Mouse (Mus musculus) intestine, embryonic 16.5 days (tissue): ENCODE measurements around the gene Fbln2. TPM values are rescaled to one million over a fixed set of nuclear protein-coding genes. Genes with fewer than 3 reads are reported as not detected.

Experiments
- ATAC-seq: fragments of 200-750 bp; cut with Nextera tagmentation; 2 replicates; pipeline ENCODE4 v1.8.0; 2017; ENCODE audit warnings: moderate TSS enrichment, moderate library complexity
- H3K27ac ChIP-seq: fragments of 300-500 bp; sonication (generic); 2 replicates; pipeline ENCODE4 v1.5.1; 2014; ENCODE audit warnings: mild to moderate bottlenecking, low read length
- H3K27me3 ChIP-seq: fragments of 300-500 bp; sonication (generic); replicated peaks from 2 replicates; pipeline ENCODE4 v1.6.1; 2014; ENCODE audit warnings: low read length, control low read depth, mixed read lengths; ENCODE audit not compliant: control insufficient read depth, insufficient read depth
- H3K36me3 ChIP-seq: fragments of 300-500 bp; sonication (generic); 2 replicates; pipeline ENCODE4 v1.6.1; 2014; ENCODE audit warnings: low read length, control low read depth; ENCODE audit not compliant: control insufficient read depth, insufficient read depth
- H3K4me1 ChIP-seq: fragments of 300-500 bp; sonication (generic); 2 replicates; pipeline ENCODE4 v1.6.1; 2014; ENCODE audit warnings: low read length, control low read depth, mixed read lengths; ENCODE audit not compliant: control insufficient read depth, insufficient read depth
- H3K4me2 ChIP-seq: fragments of 300-500 bp; sonication (generic); 2 replicates; pipeline ENCODE4 v1.6.1; 2014; ENCODE audit warnings: low read depth, low read length, control low read depth
- H3K4me3 ChIP-seq: fragments of 300-500 bp; sonication (generic); 2 replicates; pipeline ENCODE4 v1.5.1; 2014; ENCODE audit warnings: mild to moderate bottlenecking, low read length
- H3K9ac ChIP-seq: fragments of 300-500 bp; sonication (generic); 2 replicates; pipeline ENCODE4 v1.6.1; 2014; ENCODE audit warnings: low read depth, low read length
- H3K9me3 ChIP-seq: fragments of 300-500 bp; sonication (generic); 2 replicates; pipeline ENCODE4 v1.6.1; 2016; ENCODE audit warnings: low read length, control low read depth; ENCODE audit not compliant: control insufficient read depth
- WGBS: fragments of 180-500 bp; shearing (Covaris S2); extraction: QIAGEN DNeasy Blood & Tissue Kit; methylation state at CpG from one replicate; pipeline ENCODE4 v1.1.7; 2014; 5-methylcytosine and 5-hydroxymethylcytosine counted together
- polyA plus RNA-seq: library from polyadenylated mRNA; unstranded; fragments of >200 nt; fragmentation: Nextera tagmentation; extraction: Ambion mirVana; gene quantifications from 2 replicates; pipeline ENCODE4 v1.2.1, GENCODE M21; 2015

Fbln2 gene
- polyA plus RNA-seq, 1 experiment from 2014 or later: 43.6 TPM

GRCm38 (mm10) chr6:91277549-91277948, 65.3 kb downstream of the Fbln2 start:
- Histone ChIP-seq H3K4me3 (no peak overlapping the region), H3K27ac (no peak overlapping the region), H3K36me3 (no peaks in the 10 kb centered on the region), H3K9me3 (no peaks in the 10 kb centered on the region), H3K4me2 (no peak overlapping the region), H3K4me1 (no peaks in the 10 kb centered on the region), H3K27me3 (peaks cover 10% of the 10 kb centered on the region; the same call in 1 of the 2 replicates), H3K9ac (no peak overlapping the region)
- WGBS: 0% methylated on average over 7 of the region's 7 CpGs
- ATAC-seq: no peak

- WGBS: 55% methylated on average over 1 of the region's 1 CpGs
- no peak for ATAC-seq
- H3K9me3 ChIP-seq: no peaks in the 10 kb centered on the region
- H3K4me1 ChIP-seq: no peaks in the 10 kb centered on the region
- no peak overlapping the region for H3K27ac ChIP-seq
- H3K4me2 ChIP-seq: no peak overlapping the region
- no peaks in the 10 kb centered on the region for H3K36me3 ChIP-seq
- H3K4me3 ChIP-seq: no peak overlapping the region
- peaks cover 17% of the 10 kb centered on the region for H3K27me3 ChIP-seq
- H3K9ac ChIP-seq: no peak overlapping the region
Measured at GRCm38 (mm10) chr6:91278302-91278701, 66.0 kb downstream of the Fbln2 start.

DNA sequence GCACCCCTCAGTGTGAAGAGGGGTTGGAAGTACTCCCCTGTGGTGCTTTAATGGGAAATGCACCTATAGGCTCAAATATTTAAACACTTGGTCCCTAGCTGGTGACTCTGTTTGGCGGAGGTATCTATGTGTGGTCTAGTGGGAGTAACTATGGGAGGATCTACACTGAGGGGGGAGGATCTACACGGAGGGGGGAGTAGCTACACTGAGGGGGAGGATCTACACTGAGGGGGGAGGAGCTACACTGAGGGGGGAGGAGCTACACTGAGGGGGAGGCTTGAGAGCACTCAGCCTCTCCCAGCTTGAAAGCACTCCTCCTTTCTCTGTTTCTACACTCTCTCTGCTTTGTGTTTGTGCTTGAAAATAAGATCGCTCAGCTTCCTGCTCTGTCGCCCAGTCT, 67.2 kb downstream of the Fbln2 start:
- H3K9me3 ChIP-seq: no peaks in the 10 kb centered on the region
- H3K36me3 ChIP-seq: no peaks in the 10 kb centered on the region
- 26% methylated on average over 4 of the region's 4 CpGs for WGBS
- H3K4me2 ChIP-seq: no peak overlapping the region
- no peak overlapping the region for H3K4me3 ChIP-seq
- peaks cover 29% of the 10 kb centered on the region for H3K27me3 ChIP-seq
- no peak overlapping the region for H3K27ac ChIP-seq
- H3K9ac ChIP-seq: no peak overlapping the region
- H3K4me1 ChIP-seq: no peaks in the 10 kb centered on the region
- no peak for ATAC-seq

- ATAC-seq: peak; percentile 44
- H3K9ac ChIP-seq: no peak overlapping the region
- 4% methylated on average over 6 of the region's 6 CpGs for WGBS
- H3K27ac ChIP-seq: no peak overlapping the region
- H3K36me3 ChIP-seq: no peaks in the 10 kb centered on the region
- peaks cover 7% of the 10 kb centered on the region for H3K4me1 ChIP-seq
- peaks cover 46% of the 10 kb centered on the region for H3K27me3 ChIP-seq
- no peak overlapping the region for H3K4me2 ChIP-seq
- H3K9me3 ChIP-seq: no peaks in the 10 kb centered on the region
- H3K4me3 ChIP-seq: no peak overlapping the region
Measured at GRCm38 (mm10) chr6:91281206-91281605, 69.0 kb downstream of the Fbln2 start.

DNA sequence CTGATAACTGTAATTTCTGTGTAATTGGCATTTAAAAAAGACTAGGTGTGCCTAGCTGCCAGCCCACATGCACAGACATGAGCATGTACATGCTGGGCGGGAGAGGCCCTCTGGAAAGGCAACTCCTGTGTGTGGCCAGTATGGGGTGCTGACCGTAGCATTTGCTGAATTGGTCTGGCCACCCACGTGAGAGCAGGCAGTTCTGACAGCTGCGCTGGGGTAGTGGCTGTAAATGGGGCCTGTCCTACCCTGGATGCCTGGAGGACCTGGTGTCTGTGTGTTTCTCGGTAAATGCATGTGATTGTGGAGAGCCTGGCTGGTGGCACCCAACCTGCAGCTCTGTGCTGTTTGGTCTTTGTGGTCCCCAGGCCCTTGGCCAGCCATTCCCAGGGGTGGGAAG, 69.5 kb downstream of the Fbln2 start:
- H3K4me1 ChIP-seq: peaks cover 7% of the 10 kb centered on the region
- H3K27ac ChIP-seq: no peak overlapping the region
- no peak overlapping the region for H3K4me2 ChIP-seq
- H3K9me3 ChIP-seq: no peaks in the 10 kb centered on the region
- H3K9ac ChIP-seq: no peak overlapping the region
- peaks cover 50% of the 10 kb centered on the region for H3K27me3 ChIP-seq
- ATAC-seq: no peak
- H3K36me3 ChIP-seq: no peaks in the 10 kb centered on the region
- WGBS: 43% methylated on average over 5 of the region's 5 CpGs
- no peak overlapping the region for H3K4me3 ChIP-seq

- no peak overlapping the region for H3K27ac ChIP-seq
- no peak overlapping the region for H3K9ac ChIP-seq
- H3K9me3 ChIP-seq: no peaks in the 10 kb centered on the region
- WGBS: 65% methylated on average over 7 of the region's 7 CpGs
- no peaks in the 10 kb centered on the region for H3K36me3 ChIP-seq
- no peak for ATAC-seq
- peaks cover 63% of the 10 kb centered on the region for H3K27me3 ChIP-seq
- no peak overlapping the region for H3K4me3 ChIP-seq
- H3K4me1 ChIP-seq: peaks cover 7% of the 10 kb centered on the region
- no peak overlapping the region for H3K4me2 ChIP-seq
Measured at GRCm38 (mm10) chr6:91283031-91283430, 70.8 kb downstream of the Fbln2 start.

DNA sequence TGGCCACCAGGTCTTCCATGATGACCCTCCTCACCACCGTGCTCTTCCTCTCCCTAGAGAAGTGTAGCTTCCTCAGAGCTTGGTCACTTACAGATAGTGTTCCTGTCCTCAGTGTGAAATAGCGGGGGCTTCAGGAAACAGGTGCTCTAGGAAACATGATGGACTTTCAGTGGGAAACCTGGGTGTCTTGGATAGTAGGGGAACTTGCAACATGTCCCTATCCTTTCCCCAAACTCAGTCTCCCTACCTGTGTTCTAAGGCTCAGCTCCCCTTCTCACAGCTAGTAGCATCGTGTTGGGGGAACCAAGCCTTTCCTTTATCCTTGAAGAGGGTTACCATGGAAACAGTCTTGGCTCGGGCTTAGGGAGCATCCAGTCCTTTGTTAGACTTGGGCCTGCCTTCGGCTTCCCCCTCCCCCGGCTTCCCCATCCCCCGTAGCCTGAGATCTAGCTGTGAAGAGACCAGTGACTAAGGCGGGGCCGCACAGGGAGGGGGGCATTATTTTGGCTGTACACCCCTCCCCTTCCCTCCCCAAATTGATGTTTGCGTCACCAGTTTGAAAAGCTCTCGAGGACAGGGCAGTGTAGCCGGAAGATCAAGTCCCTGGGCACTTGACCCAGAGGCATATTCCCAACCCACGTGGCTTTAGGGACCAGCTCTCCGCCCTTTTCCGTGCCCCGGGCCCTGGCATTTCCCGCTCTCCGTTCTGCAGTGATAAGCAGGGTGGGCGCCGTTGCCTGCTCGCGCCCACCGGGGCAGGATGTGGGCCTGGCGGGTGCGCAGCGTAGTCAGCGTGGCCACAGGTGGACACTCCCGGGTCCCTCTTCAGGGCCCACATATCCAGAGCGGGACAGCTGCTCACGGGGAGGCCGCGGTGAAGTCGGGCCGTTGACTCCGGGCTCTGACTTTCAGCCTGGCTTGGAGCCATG, 72.5 kb downstream of the Fbln2 start:
- ATAC-seq: peak; percentile 9; the same call in 1 of the 2 replicates
- H3K4me2 ChIP-seq: peak overlapping the region; percentile 45
- H3K36me3 ChIP-seq: no peaks in the 10 kb centered on the region
- no peaks in the 10 kb centered on the region for H3K9me3 ChIP-seq
- peak overlapping the region; percentile 19 for H3K4me3 ChIP-seq
- H3K4me1 ChIP-seq: peaks cover 7% of the 10 kb centered on the region
- no peak overlapping the region for H3K27ac ChIP-seq
- H3K27me3 ChIP-seq: peaks cover 74% of the 10 kb centered on the region
- WGBS: 9% methylated on average over 35 of the region's 35 CpGs
- H3K9ac ChIP-seq: peak overlapping the region; percentile 24; the same call in 1 of the 2 replicates

DNA sequence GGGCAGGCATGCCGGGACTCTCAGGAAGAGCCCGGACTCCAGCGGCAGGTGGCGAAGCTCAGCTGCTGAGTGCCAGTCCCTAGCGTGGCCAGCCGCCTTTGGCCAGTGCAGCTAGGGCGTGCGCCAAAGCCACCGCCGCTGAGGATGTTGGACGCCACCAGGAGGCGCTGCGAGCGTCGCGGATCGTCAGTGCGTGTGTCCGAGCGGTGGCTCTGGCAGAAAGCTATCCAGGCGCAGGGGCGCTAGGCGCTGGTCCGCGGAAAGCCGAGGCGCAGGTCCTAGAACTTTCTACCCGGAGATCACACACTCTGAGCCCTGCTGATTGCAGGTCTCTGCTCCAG, 73.2 kb downstream of the Fbln2 start:
- Histone ChIP-seq H3K9ac (peak overlapping the region; percentile 24; the same call in 1 of the 2 replicates), H3K9me3 (no peaks in the 10 kb centered on the region), H3K4me1 (peaks cover 7% of the 10 kb centered on the region), H3K4me2 (peak overlapping the region; percentile 45), H3K27me3 (peaks cover 75% of the 10 kb centered on the region), H3K27ac (no peak overlapping the region), H3K36me3 (no peaks in the 10 kb centered on the region), H3K4me3 (peak overlapping the region; percentile 19)
- 2% methylated on average over 28 of the region's 28 CpGs for WGBS
- peak; percentile 72; the same call in 1 of the 2 replicates for ATAC-seq

DNA sequence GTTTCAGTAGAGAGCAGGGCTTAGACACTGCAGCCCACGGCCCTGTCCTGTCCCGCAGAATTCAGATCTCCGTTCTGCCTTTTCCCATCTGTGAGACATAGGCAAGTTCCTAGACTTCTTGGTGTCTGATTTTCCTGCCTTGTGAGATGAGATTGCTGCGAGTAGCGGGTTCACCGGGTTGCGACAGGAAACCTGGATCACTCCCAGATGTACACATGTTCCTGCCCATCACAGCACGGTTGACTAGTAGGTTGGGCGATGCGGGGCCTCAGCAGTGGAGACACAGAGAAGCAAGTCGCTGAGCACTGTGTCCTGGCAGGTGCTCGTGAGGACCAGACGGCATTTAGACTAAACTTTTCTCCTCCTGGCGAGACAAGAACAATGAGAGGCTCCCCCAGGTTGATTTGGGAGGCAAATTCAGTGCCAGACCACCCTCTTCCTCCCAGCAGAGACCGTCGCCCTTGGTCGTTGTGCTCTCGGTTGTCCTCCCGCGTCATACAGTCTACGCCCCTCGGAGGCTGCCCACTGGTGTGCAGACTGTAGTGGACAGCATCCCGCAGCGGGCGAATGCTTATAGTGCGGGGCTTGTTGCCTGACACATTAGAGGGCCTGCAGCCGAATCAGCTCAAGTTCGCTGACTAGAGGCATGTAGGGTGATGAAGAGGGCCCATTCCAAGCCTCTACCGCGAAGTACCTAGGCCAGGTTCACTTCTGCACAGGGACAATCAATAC, 73.7 kb downstream of the Fbln2 start:
- no peak; the same call in 1 of the 2 replicates for ATAC-seq
- 39% methylated on average over 30 of the region's 30 CpGs for WGBS
- peak overlapping the region; percentile 45; the same call in 1 of the 2 replicates for H3K4me2 ChIP-seq
- no peak overlapping the region for H3K9ac ChIP-seq
- H3K27ac ChIP-seq: no peak overlapping the region
- H3K9me3 ChIP-seq: no peaks in the 10 kb centered on the region
- no peaks in the 10 kb centered on the region for H3K36me3 ChIP-seq
- H3K4me3 ChIP-seq: peak overlapping the region; percentile 19; the same call in 1 of the 2 replicates
- peaks cover 7% of the 10 kb centered on the region for H3K4me1 ChIP-seq
- peaks cover 75% of the 10 kb centered on the region for H3K27me3 ChIP-seq
